In the genomic region with DNA sequence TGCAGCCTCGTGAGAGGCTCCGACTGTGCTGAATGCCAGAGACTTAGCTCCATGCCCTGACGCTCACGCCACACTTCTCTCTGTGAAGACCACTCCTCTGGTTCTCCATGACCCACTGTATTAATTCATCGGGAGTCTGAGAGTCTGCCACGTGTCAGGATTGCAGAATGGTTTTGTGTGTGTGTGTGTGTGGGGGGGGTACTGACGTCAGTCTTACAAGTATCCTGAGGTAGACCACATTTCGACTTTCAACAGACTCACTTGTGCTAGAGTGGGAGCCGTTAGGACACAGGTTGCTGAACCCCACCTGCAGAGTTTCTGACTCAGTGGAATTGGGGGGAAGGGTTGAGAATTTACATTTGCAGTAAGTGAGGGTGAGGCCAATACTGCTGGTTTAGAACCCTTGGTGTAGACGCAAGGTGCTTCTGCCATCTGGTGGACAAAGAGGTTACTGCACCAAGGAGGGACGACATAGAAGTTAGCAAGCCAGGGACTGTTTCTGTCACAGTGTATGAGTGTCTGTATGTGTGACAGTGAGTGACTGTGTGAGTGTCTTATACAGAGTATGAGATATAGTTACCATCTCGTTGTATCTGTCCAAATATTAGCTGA, we compare ENCODE assay signal across 8 mouse cellular contexts. TPM values are rescaled to one million over a fixed set of nuclear protein-coding genes. Genes with fewer than 3 reads are reported as not detected.
A peak's percentile ranks its signal among the peaks of the same experiment; 100 is the strongest.
DNase-seq lines count a peak whose midpoint lies in the region; ATAC-seq lines count a peak whose summit lies in the region.

No protein-coding gene starts in this region.

- peak; percentile 48 for DNase-seq in ovary, postnatal 10 days (ENCODE audit: low spot score)
- DNase-seq in ovary, adult 18-20 months (ENCODE audit: low spot score), result no peak
- peak; percentile 30 to 33 for DNase-seq in gastrocnemius, adult 8-10 months (ENCODE audit: low spot score in 2 of 2)
- DNase-seq in kidney, adult 11 months, result peak; percentile 47
- DNase-seq in left cerebral cortex, postnatal 4 days, result peak; percentile 74
- DNase-seq in midbrain, embryonic 14.5 days, result peak; percentile 92
- peak; percentile 32 to 68 for DNase-seq in spleen, postnatal 14 days (ENCODE audit: low spot score in 2 of 2)

- no peaks in the 10 kb centered on the region for H3K27me3 ChIP-seq in midbrain, embryonic 14.5 days (ENCODE audit: control insufficient read depth, insufficient read depth, low read length)

- no peaks in the 10 kb centered on the region for H3K4me1 ChIP-seq in midbrain, embryonic 14.5 days (ENCODE audit: control insufficient read depth, insufficient read depth, low read length)

- intact Hi-C loops in left cerebral cortex, postnatal 4 days (cut with DNase I), result no loop called here

- peak; percentile 95 for ATAC-seq in common myeloid progenitor, adult 5-6 weeks (replicated peaks; ENCODE audit: low read depth, poor library complexity, severe bottlenecking)
- ATAC-seq in midbrain, embryonic 14.5 days (ENCODE audit: low FRiP score, low TSS enrichment), result peak; percentile 40

- H3K9ac ChIP-seq in midbrain, embryonic 14.5 days (replicated peaks; ENCODE audit: low read length), result no peak overlapping the region

- no peak overlapping the region for H3K27ac ChIP-seq in midbrain, embryonic 14.5 days (replicated peaks; ENCODE audit: low read depth, low read length)

- 48% methylated on average over 12 of the region's 12 CpGs for WGBS in midbrain, embryonic 14.5 days

- H3K4me2 ChIP-seq in midbrain, embryonic 14.5 days (ENCODE audit: low read length), result no peak overlapping the region

- H3K9me3 ChIP-seq in midbrain, embryonic 14.5 days (ENCODE audit: control insufficient read depth, low read length), result no peaks in the 10 kb centered on the region

- no peak overlapping the region for H3K4me3 ChIP-seq in midbrain, embryonic 14.5 days (replicated peaks; ENCODE audit: low read depth, low read length)

- no peaks in the 10 kb centered on the region for H3K36me3 ChIP-seq in midbrain, embryonic 14.5 days (ENCODE audit: control insufficient read depth, insufficient read depth, low read length)

RNA-seq across cellular contexts. Expression of a gene that starts 11.5 kb away (rescaled TPM):
- total RNA-seq in common myeloid progenitor, adult 5-6 weeks (2017), result 0.23 and 0.24 TPM in 2 replicates
- total RNA-seq in gastrocnemius, adult 8-10 months (2022), result not detected
- total RNA-seq in left cerebral cortex, postnatal 4 days (2021), result 1 to 10 TPM; 2.2 to 2.5 TPM
- 0.51 and 0.83 TPM in 2 replicates for polyA plus RNA-seq in midbrain, embryonic 14.5 days (2014; fragmentation: Nextera tagmentation; extraction: Ambion mirVana)
